Mouse (Mus musculus) limb, embryonic 10.5 days (tissue): ENCODE data around the gene Vps36. TPM values are rescaled to one million over a fixed set of nuclear protein-coding genes. Genes with fewer than 3 reads are reported as not detected.

ENCODE experiments used
- polyA plus RNA-seq: library from polyadenylated mRNA; unstranded; fragments of >200 nt; fragmentation: Nextera tagmentation; extraction: Ambion mirVana; gene quantifications from 2 replicates; pipeline ENCODE4 v1.2.1, GENCODE M21; 2016

Vps36 gene
- polyA plus RNA-seq, 1 experiment from 2014 or later = 38.6 TPM

Other genes starting within 250 kb of the Vps36 start
- not detected in 2 replicates for gene Defb13, start 246.0 kb upstream of the Vps36 start, polyA plus RNA-seq
- gene Fam90a1a, start 234.1 kb upstream of the Vps36 start, polyA plus RNA-seq = not detected in 2 replicates
- gene Ccdc70, start 223.0 kb upstream of the Vps36 start, polyA plus RNA-seq = not detected in 2 replicates
- gene Atp7b, start 132.5 kb upstream of the Vps36 start, polyA plus RNA-seq = 0.89 and 1.1 TPM in 2 replicates
- 33.4 and 45.6 TPM in 2 replicates for gene Alg11, start 132.1 kb upstream of the Vps36 start, polyA plus RNA-seq
- gene Nek5, start 67.8 kb upstream of the Vps36 start, polyA plus RNA-seq = not detected in 2 replicates
- gene Nek3, start 26.4 kb upstream of the Vps36 start, polyA plus RNA-seq = 7.1 TPM in 2 replicates
- 41.1 and 43.9 TPM in 2 replicates for gene Ckap2, start 7.0 kb upstream of the Vps36 start, polyA plus RNA-seq
- gene Thsd1, start 34.5 kb downstream of the Vps36 start, polyA plus RNA-seq = 11.1 and 11.4 TPM in 2 replicates
- not detected in 2 replicates for gene Tpte, start 90.6 kb downstream of the Vps36 start, polyA plus RNA-seq
- gene Slc25a15, start 205.8 kb downstream of the Vps36 start, polyA plus RNA-seq = 18.9 and 20.7 TPM in 2 replicates
- gene Mrps31, start 218.6 kb downstream of the Vps36 start, polyA plus RNA-seq = 42.7 and 44.3 TPM in 2 replicates